Mouse (Mus musculus) embryo, embryonic 10.5 days (tissue): Measurements from ENCODE around the gene D10Jhu81e.

ENCODE experiments used
- DNase-seq: peaks from one replicate; pipeline ENCODE4 v3.0.0-alpha.2; 2015; ENCODE audit warnings: low spot score

D10Jhu81e gene

GRCm38 (mm10) chr10:78163241-78163640 is 6.3 kb downstream of the D10Jhu81e start:
- DNase-seq, result no peak

- DNase-seq, result no peak
Measured at GRCm38 (mm10) chr10:78162646-78163045, 6.9 kb downstream of the D10Jhu81e start.

GRCm38 (mm10) chr10:78161096-78161495 is 8.5 kb downstream of the D10Jhu81e start:
- no peak for DNase-seq

- no peak for DNase-seq
Measured at GRCm38 (mm10) chr10:78160369-78161095, 9.1 kb downstream of the D10Jhu81e start.

GRCm38 (mm10) chr10:78159906-78160305 is 9.7 kb downstream of the D10Jhu81e start:
- peak; percentile 95 for DNase-seq

- DNase-seq, result peak; percentile 58
Measured at GRCm38 (mm10) chr10:78159252-78159878, 10.2 kb downstream of the D10Jhu81e start.

- no peak for DNase-seq
Measured at GRCm38 (mm10) chr10:78158041-78158440, 11.5 kb downstream of the D10Jhu81e start.

- no peak for DNase-seq
Measured at GRCm38 (mm10) chr10:78156926-78157325, 12.7 kb downstream of the D10Jhu81e start.

GRCm38 (mm10) chr10:78148834-78149766 is 20.5 kb downstream of the D10Jhu81e start:
- DNase-seq, result no peak

GRCm38 (mm10) chr10:78147908-78148441 is 21.6 kb downstream of the D10Jhu81e start:
- DNase-seq, result no peak

GRCm38 (mm10) chr10:78143727-78144505 is 25.7 kb downstream of the D10Jhu81e start:
- DNase-seq, result no peak

GRCm38 (mm10) chr10:78140843-78141242 is 28.7 kb downstream of the D10Jhu81e start:
- no peak for DNase-seq

GRCm38 (mm10) chr10:78140251-78140600 is 29.4 kb downstream of the D10Jhu81e start:
- no peak for DNase-seq

- DNase-seq, result no peak
Measured at GRCm38 (mm10) chr10:78139572-78140250, 29.9 kb downstream of the D10Jhu81e start.

GRCm38 (mm10) chr10:78138812-78139523 is 30.6 kb downstream of the D10Jhu81e start:
- DNase-seq, result peak; percentile 39

GRCm38 (mm10) chr10:78137191-78137590 is 32.4 kb downstream of the D10Jhu81e start:
- no peak for DNase-seq

GRCm38 (mm10) chr10:78135947-78136346 is 33.6 kb downstream of the D10Jhu81e start:
- no peak for DNase-seq

- DNase-seq, result peak; percentile 66
Measured at GRCm38 (mm10) chr10:78134975-78135798, 34.4 kb downstream of the D10Jhu81e start.

GRCm38 (mm10) chr10:78134400-78134799 is 35.2 kb downstream of the D10Jhu81e start:
- DNase-seq, result no peak
